Mouse (Mus musculus): ENCODE data around the gene Kif5a.
A peak's percentile ranks its signal among the peaks of the same experiment; 100 is the strongest.

- TF ChIP-seq POLR2A (IDR thresholded peaks at IDR 0.05; ENCODE audit: borderline replicate concordance, insufficient read depth, low read length) (peak; percentile 49; the same call in 1 of the 2 replicates), CTCF (IDR thresholded peaks at IDR 0.05; ENCODE audit: borderline replicate concordance, insufficient read depth, low read depth, low read length) (no peak)
Observed at GRCm38 (mm10) chr10:127188465-127189115, 74.6 kb downstream of the Kif5a start.

All from cerebellum, adult 2 months (tissue).